Mouse (Mus musculus): ENCODE measurements at regions not wholly inside any gene's neighbourhood (a gene's known extent, or its start where the extent isn't known, plus 50 kb on each side); places are given as distances from the start of the nearest gene placed in this dataset.

DNA sequence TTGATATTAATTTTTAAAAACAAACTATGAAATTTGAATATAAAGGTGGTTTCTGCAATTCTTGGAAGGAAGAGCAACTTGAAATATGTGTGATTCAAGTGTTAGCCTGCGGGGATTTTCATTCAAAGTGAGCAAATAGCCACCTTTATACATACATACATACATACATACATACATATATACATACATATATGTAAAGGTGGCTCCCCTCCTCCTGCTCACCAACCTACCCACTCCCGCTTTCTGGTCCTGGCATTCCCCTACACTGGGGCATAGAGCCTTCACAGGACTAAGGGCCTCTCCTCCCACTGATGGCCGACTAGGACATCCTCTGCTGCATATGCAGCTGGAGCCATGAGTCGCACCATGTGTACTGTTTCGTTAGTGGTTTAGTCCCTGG lies 221.3 kb upstream of the Pde3a start:
- DNase-seq: no peak

DNA sequence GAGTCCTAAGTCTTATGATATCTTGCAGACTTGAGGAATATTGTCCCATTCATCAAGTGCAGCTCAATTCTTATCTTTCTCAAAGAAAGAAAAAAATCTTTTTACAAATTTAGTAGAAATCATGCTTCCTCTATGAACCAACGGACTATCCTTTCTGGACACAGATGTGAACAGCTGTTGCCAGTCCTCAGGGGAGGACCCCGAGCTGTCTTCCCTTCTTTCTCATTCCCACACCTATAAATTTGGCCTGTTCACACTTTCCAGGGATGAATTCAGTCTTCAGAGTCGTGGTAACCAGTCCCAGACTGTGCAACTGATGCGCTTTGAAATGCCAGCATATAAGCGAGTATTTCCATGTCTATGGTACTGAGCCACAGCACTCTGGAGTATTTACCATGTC lies 214.2 kb upstream of the Pde3a start:
- peak; percentile 34 for DNase-seq

DNA sequence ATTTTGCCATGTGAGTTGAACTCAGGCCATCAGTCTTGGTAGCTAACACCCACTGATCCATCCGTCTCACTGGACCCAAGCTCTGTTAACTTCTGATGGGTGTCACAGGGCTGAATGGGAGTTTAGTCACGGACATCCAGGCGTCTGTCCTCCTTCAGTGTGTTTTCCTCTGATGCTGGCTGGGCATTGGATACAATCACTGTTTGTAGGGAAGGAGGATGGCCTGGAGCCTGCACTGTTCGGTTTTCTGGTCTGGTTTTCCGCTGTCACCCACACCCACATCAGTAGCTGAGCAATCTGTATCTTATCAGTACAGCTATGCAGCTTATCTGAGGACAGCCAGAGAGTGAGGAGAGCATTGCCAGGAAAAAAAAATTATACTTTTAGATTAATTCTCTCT lies 207.7 kb upstream of the Pde3a start:
- DNase-seq: peak; percentile 25

DNA sequence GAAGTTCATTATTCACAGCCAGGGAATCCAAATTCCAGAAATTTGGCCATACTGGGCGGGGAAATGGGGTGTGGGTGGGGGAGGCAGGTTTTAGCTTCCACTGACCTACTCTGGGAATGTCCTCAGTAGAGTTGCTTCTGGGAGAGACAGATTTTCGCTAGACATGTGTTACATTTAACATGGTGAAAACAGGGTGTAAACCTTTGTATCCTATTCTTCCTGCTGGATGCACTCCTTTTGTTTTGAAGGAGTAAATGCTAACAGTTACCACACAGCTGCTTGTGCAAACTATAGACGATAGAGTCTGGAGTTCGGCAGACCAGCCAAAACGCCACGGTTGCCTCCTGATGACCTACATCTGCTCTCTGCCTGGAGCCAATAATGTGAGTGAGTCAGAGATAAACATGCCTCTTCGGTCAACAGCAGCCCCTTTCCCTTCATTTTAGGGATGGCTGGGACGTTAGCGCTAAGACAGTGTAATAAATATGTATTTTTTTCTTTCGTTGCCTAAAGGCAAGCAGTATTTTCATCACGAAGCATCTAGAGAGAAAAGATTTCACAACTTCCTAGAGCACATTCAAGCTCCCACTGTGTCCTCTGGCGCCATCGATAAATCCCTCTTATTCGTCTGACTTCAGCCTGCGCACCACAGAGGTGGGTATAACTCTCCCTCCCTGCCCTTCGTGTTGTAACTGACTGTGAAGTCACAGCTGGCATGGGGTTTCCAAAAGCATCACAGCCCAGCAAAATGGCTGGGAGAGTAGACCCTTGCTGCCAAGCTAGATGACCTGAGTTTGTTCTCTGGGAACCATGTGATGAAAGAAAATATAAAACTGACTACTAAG lies 207.1 kb upstream of the Pde3a start:
- DNase-seq: peak; percentile 59

DNA sequence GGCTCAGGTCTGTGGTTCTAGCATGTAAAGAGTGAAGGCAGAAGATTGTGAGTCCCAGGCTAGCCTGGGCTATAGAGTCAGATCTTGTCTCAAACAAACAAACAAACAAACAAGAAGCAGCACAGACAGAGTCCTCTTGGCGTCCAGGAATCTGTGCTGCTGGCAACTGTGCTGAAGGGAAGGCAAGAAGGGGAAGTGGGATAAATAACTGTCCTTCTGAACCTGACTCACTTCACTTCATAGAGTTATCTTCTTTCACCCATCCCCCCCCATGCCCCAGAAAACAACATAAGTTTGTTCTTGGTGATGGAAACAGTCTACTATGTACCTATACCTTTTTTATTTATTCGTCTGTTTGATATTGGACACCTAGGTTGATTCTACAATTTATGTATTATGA lies 200.8 kb upstream of the Pde3a start:
- no peak for DNase-seq

DNA sequence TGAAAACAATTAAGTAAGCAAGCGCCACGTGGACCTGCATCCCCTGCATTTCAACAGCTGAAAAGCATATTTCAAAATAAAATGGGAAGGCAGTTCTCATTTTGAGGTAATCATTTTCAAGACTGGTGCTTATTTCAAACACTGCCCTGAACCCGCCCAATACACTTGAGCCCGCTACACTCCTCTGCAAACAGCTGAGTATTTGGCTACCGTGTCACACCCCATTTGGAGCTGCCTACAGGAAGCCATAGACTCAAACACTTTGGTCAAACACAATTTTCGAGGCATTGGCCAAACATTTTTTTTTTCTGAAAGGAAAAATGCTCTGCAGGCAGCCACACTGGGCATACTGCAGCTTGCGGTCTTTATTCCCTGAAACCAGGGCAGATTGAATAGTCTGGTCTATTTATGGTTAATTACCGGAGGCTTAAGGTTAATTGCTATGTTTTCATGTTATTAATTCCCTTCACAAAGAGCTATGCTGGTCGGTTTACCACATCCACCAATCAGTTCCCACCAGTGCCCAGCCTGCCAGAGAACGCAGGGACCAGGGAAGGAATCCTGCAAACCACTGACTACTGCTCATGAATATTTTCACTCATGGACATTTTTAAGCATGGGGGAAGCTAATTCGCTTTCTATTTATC lies 198.9 kb upstream of the Pde3a start:
- DNase-seq: no peak

DNA sequence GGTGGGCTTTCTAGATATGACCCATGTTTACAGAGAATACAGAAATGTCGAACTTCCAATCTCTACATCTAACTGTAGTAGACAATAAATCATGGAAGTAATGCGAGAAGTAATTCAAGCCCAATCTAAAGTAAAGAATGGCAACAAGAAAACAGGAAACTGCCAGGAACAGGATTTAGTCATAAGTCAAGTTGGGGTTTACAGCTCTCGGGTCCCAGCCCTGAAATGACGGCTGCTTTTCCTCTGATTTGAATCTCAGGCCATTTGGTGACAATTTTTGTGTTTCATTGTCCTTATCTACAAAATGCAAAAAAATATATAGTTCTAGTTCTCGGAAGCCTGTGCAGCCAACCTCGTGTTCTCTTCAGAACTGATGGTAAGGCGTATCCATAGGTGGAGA lies 195.0 kb upstream of the Pde3a start:
- no peak for DNase-seq

DNA sequence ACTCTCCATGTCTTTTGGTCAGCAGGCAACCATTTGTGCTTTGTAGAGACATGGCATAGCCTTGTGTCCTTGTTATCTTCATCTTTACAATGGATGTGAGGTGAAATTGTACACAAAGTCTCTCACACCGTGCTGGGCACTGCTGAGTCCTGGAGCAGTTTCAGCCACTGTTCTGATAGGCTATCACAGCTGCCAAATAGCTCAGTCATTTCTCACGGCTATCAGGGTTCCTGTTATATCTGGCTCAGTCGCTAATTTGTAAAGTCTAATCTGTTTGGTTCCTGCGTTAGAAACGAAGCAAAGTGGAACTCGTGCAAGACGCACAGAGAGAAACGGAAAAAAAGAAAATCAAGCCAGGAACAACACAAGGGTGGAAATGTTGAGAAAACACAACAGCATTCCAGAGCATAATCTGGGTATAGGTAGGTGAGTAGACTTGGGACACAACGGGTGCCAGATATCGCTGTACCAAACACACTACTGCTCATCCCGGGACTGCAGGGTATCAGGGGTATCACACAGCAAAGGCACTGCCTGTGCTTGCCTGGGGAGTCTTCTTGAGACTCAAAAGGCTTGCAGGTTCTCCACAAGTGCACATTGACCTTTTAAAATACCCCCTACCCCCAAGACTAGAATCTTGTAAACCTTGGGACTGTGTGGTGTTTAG lies 189.7 kb upstream of the Pde3a start:
- DNase-seq: no peak

DNA sequence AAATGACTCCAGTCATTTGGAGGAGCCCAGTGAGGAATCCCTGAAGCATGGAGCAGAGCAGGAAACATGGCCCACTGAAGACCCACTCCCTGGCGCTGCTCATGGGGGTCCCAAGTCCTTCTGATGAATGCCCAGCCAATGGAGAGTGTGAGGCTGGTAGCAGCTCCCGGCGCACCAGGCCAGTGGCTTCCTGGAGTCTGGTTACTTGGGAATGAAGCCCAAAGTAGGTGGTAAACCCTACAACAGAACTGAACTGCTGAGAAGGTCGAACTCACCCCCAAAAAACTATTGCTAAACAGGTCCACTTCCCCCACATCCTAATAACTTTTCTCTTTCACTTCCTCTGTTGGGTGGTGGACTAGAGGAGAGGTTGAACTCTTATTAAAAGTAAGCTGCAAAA lies 183.3 kb upstream of the Pde3a start:
- no peak for DNase-seq

DNA sequence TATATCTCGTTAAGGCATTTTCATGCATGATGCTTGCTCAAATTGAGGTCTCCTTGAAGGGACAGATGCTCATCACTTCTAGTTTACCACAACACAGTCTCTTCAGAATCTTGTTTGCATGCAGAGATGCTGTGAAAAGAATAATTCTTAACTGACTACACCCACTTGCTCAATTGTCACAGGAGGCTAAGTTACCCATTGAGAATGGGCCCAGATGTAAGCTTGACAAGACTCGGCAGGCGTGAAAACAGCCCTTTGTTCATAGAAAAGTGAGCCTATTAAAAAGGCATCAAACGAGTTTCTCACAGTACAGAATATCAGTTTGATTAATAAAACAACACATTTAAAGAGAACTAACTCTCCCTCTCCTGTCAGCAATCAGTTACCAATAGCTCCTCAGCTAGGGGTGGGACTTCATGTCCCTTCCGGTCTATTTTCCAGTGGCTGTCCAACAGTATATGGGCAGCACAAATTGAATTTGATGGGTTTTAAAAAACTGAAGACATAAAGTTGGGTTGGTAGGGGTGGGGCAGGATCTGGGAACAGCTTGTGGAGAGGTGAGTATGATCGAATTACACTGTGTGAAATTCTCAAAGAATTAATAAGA lies 180.1 kb upstream of the Pde3a start:
- no peak for DNase-seq

DNA sequence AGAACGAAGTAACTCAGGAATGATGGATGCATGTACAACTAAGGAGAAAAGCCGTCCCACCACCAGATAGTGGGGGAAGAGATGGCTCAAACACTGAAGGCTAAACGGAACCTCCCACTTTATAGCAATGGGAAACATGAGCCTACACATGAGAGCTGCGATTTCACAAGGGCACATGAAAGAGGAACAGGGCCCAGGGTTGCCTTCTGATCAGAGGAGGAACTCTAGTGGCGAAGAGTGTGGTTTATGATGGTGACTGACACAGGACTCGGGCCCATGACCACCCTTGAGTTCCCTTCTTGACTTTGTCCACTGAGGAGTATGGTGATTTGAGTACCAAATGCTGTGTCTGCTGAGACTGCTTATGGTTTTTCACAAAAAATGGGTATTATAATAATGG lies 179.2 kb upstream of the Pde3a start:
- DNase-seq: no peak

DNA sequence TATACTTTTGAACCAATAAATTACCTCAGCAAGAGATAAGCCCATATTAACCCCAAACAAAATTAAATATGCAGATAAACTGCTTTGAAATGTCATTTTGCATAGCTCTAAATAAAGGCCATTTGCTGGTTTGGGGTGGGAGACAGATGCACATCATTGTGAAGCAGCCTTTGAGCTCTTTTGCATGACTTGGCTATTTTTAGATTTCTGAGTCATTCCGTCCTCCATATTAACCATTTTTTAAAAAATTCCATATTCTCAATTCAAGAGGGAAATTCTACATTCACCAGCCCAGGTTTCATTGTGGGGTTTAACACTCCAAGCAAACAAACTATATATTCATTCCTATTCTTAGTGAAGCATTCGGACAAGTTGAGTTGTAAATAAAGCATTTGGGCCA lies 177.6 kb upstream of the Pde3a start:
- DNase-seq: no peak

DNA sequence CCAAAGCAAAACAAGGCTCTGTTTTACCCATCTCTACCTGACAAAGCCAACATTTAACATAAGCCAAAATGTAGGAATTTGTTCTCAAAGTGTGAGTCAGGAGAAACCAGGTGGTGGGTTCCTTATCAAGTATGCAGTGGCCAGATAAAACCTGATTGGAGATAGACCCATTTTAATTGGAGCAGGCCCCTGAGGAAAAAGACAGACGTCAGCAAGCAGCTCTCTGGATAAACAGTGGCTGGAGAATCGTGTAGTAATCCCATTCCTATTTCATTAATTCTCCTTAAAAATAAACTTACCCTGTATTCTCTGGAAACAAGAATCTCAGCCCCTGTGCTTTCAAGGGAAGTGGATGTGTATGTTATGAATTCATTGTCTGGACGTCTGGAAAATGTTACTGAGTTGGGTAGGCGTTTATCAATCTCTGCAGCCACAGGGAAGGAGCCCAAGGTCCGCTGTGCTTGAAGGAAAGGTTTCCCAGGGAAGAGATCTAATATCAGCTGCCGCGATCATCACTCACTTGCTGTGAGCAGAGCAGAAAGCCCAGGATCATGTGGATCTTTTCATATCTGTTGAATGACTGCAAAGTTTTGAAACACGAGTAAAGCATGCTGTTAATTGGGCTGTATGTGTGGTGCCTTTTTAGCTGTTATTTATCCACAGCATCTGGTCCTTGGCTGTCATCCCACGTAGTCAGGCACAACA lies 157.8 kb upstream of the Pde3a start:
- peak; percentile 7 for DNase-seq

DNA sequence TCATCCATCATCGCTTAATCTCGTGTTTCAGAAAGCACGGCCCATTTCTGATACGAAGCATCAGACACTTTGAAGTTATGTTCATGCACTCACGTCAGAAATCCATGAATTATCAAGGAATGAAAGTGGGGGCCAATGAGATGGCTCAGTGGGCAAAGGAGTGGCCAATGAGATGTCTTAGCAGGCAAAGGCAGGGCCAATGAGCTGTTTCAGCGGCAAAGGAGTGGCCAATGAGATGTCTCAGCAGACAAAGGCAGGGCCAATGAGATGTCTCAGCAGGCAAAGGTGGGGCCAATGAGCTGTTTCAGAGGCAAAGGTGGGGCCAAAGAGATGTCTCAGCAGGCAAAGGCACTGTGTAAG lies 157.3 kb upstream of the Pde3a start:
- peak; percentile 4 for DNase-seq

DNA sequence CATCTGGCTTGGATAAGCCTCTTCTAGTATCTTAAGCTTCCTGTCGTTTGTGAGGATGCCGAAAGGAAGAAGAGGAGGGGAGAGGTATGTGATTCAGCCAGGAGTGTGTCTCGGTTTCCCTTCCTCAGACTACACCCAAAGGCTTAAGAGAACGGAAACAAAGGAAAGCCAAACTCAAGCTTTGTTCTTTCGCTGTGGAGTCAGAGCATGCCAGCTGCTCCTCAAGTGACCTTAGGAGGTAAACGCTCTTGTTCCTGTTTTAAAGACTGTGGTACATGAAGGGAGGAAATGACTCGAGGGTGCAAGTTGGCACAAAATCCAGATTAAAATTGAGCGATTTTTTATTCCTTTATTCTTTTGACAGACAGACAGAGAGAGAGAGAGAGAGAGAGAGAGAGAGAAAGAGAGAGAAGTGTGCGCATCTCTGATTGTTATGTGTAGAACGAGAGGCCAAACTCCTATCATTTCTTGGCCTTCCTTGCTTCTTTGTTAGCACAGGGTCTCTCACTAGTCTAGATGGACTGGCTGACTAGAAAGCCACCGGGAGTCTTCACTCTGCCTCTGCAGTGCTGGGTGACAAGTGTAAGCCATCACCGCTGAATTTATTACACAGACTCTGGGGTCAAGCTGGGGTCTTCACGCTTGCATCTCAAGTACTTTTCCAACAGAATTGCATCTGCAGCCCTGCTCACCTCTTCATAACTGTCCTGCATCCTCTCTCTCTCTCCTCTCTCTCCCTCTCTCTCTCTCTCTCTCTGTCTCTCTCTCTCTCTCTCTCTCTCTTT lies 151.5 kb upstream of the Pde3a start:
- no peak for DNase-seq

DNA sequence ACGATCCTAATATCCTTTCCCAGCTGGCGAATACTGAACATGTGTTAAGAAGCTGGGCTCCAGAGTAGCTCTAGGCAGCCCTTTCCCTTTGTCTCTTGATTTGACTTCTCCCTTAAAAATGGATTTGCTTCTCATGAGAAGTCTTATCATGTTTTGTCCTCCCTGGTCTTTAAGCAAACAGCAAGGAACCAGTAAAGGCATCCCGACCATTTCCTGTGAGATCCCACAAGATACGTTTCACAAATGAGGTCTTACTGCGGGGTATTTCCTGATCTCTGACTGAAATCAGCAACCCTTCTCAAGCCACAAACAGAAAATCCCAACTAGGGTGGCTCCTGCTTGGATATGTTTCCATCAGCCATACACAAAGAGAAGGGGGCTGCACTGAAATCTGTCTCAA lies 130.8 kb upstream of the Pde3a start:
- no peak for DNase-seq

DNA sequence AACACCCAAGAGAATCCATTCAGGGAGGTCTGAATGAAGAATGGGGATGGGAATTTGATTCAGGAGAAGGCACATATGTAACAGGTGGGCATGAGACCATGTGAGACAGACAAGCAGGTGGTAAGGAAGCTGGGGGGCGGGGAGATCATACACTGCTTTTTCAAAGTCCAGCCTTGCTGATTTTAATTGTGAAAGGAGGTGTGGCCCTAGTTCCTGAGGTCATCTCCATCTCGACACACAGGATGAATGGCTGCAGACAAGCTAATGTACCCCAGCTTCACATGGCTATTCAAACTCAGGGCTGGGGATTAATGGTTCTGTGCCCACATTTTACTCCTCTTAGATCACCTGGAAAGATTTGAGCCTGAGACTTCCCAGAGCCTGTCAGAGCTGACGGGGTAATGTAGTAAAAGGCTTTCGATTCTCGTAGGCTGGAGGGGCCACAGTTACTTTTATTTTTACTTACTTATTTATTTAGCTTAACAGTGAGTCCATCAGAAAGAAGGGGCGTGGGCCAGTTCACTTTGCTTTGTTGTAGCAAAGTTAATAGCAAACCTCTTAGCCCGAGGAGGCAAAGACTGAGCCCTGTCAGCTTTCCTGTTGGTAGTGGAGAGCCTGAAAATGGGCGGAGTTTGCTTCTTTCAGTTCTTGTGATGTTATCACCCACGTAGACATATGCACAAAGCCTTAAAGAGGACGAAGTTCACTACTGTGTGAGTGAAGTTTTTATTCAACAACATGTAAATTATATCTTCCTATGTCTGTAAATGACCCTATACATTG lies 122.3 kb upstream of the Pde3a start:
- DNase-seq: no peak

DNA sequence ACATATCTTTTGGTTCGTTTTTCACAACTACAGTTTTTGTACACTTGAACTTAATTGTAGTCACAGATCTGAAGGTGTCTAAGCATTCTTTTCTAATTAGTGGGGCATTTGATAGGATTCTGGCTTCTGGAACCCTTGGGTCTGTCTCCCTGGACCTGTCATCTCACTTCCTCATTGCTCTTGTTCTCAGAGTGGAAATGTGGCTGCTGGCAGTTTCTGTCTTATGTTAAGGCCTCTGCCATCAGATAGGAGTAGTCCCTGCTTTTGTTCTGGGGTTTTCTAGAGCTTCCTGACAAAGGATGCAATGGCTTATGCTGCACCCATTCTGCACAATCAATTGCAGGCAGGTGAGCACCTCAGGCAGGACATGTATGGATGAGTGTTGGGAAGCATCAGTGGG lies 119.5 kb upstream of the Pde3a start:
- no peak for DNase-seq

DNA sequence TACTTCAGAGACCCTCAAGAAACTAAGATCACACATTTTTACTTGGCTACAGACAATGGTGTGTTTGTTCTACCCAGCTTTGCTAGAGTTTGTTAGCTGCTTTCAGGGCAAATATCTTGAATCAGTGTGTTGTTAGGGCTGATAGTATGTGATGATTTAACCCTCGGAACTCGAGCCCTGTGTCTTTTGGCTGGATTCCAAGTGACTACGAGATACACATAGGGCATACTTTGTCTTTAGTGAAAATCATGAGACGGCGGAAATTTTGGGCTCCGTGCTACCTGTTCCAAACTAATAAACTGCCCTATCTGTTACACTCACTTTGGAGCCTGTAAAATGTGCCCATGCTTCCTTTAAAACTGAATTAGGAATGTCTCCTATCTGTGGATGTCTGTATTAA lies 114.9 kb upstream of the Pde3a start:
- no peak for DNase-seq

DNA sequence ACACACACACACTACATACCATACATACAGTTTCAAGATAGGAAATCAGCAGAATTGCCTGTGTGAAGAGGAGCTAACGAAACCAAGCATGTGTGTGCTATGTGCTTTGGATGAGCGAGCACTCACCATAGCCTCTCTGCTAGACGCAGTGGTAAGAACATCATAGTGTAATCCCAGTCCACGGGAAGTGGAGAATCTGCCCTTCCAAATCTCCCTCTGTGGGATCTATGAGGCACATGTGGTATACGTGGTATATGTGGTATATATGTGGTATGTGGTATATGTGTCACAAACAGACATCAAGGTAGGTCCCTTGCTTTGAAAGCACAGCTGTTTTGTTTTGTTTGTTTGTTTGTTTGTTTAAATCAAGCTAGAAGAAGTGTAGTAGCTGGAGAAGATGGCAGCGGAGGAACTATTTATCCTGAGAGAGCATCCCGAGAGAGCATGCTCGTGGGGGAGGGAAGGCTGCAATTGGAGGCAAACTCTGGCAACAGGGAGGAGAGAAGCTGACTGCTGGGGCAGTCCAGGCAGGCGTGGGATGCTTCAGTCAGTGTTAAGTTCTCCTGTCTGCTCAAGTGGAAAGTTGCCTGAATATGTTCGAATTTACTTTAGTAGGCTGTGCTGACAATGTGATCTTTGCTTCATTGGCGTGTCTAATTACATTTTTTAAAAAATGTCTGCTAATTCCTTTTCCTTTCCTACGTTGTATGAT lies 112.2 kb upstream of the Pde3a start:
- no peak for DNase-seq

DNA sequence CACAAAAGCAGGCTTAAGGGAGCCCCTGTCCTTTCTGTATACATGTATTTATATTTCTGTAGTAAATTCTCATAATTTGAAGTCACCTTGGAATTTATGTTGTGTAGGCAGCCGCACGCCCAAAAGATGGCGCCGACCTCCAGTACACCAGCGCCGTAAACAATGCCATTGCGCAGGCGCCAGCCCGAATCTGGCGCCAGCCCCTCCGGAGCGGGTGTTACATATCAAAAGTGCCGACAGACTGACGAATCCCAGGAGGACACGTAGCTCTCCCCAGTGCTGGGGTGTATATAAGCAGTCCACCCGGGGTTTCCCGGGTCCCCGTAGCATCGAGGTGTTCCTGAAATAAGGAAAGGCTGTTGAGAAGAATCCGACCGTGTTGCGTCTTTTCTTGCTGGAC lies 108.1 kb upstream of the Pde3a start:
- peak; percentile 47 for DNase-seq
